Mouse (Mus musculus) urinary bladder, postnatal 25 days (tissue): ENCODE measurements around the gene Agpat4.
A peak's percentile ranks its signal among the peaks of the same experiment; 100 is the strongest.

Experiments used
- DNase-seq: peaks from one replicate; pipeline ENCODE4 v3.0.0; 2022; ENCODE audit warnings: low spot score

Gene Agpat4

DNA sequence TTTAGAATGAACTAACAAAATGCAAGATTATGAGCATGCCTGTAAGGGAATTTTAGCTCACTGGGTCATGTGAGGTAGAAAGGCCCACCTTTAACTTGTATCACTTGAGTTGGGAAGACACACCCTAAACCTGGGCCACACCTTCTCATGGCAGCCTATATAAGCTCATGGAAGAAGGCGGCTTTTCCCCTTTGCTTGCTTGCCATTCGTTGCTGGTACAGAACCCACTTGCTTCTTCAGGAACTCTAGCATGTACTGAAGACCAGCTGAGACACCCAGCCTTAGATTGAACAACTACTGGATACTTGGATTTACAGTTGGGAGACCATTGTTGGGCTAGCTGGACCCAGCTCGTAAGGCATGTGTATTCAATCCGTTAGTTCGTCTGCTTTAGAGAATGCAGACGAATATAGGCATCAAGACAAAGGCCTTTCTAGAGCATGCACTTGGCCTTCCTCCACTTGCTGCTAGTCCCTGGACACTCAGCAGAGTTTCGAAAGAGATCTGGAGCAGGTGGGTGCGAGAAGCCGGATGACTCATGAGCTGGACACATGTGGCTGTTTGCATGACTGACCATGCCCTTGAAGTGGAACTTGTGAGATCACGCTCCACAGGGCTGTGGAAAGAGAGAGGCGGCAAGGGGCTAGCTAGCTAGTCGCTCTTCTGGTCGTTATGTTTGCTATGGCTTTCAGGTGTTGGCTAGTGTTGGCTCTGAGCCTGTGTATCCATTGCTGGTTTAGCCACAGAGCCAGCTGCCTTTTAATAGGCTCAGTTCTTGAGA is 42.7 kb downstream of the Agpat4 start:
- DNase-seq, result no peak

- DNase-seq, result no peak
Measured at GRCm38 (mm10) chr17:12161877-12162276, 43.4 kb downstream of the Agpat4 start.

GRCm38 (mm10) chr17:12162824-12163223 is 44.3 kb downstream of the Agpat4 start:
- DNase-seq, result no peak

DNA sequence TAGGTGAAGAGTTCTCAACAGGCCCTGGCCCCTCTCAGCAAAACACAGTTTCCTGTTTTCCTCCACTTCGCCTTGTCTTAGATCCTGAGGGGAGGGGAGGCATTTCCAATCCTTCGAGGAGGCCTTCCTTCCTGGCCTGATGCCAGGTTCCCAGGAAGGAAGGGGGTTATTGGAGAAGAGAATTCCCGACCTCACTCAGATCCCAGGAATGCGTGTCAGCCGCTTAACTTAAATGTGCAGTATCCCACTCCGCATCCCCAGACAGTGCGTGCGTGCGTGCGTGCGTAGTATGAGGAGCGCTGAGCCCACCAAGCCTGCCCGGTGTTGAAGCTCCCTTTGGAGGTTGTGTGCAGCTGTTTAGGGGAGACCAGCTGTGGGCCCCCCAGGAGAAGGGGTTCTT is 44.9 kb downstream of the Agpat4 start:
- no peak for DNase-seq

DNA sequence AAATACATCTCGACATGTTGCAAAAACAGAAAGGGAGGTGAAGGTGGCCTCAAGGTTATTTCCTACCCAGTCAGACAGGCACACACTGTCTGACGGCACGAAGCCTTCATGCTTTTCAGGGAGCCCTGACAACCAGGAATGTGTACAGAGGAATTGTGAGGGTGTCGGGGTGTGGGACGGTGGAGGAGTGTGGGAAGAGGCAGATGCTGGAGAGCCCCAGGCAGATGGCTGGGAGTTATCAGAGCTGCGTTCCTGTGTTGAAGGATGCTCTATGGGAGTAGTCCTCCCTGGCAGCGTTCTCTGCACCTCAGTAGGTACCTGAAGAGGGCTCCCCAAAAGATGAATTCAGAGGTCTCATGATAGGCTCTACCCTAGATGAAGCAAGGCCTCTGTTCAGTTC is 45.4 kb downstream of the Agpat4 start:
- DNase-seq, result no peak

GRCm38 (mm10) chr17:12164507-12164906 is 46.0 kb downstream of the Agpat4 start:
- no peak for DNase-seq

DNA sequence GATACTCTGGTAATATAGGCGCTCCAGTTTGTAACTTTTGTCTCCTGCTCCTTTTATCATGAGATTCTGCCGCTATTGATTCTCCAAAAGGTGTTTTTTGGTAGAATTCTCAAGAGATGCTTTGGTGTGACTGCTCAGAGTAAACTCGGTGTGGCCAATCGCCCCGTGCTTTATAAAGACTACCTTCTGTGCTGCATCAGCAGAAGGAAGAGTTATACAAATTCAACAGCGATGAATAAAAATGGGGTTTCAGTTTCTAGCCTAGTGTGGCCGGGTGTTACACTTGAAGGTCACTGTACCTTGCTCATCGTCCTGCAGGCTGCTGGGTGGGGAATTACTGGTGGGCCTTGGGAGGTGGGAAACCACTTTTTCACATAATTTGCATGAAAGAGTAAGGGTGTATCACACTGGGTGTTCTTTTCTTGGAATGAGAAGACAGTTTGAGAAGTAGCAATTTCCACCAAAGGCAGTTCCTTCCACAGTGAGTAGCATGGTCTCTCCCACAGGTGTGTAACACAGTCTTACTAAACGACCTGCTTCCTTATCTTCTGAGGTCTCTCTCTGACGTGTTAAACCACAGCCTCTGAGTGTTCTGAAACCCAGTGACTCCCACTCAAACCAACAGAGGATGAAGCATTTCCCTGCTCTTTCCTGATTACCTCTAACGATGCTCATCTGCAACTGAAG is 46.6 kb downstream of the Agpat4 start:
- DNase-seq, result no peak

DNA sequence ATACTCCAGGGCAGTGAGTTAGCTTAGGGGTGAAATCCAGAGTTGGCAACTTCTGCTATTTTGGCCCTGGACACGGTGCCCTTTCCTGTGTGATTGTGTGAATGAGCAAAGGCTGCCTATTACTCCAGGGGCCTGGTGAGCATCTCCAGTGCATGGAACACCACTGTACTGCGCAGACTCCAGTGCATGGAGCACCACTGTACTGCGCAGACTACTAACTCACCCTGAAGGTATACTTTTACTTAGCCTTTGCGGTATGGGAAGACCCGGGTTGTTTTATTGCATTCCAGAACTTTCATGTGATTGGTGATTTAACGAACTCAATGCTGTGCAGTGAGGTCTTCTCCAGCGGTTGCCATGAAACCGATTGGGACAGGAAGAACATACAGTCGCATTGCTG is 47.2 kb downstream of the Agpat4 start:
- no peak for DNase-seq

DNA sequence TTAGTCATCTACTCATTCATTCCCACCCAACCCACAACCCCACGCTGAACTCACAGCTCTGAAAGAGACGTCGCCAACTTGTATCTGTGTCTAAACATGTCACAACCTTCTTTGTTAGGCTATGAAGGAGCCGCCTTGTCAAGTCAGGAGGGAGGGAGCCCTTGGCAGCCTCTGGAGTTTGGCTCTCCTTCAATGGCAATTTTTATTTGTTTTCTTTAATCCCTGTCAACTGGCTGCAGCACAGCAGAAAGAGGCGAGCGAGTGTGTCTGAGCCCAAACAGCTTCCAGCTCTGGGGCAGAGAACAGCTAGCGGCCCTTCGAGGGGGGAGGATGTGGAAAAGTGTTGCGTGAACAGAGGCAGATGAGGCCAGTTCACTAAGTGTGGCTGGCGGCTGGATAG is 50.0 kb downstream of the Agpat4 start:
- DNase-seq, result peak; percentile 50

DNA sequence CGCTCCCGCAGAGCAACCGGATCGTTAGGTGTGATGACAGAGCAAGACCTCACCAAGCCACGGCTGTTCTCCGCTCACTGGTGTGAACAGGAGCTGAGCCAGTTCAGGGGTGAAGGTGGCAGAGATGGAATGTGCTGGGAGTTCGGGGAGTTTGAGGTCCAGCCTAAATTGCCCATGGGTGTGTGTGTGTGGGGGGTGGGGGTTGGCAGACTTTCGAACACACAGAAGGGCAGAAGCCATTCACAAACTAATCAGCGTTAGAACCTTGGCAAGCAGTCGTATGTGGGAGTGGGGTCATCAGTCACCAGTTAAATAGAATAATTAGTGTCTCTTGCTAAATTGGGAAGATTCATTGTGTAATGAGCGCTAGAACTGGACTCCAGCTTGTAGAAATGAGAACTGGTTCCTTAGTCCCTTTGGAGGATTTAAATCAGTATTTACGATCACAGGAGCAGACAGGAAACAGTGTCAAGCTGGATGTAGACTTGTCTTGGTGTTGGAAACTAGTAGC is 50.9 kb downstream of the Agpat4 start:
- no peak for DNase-seq

DNA sequence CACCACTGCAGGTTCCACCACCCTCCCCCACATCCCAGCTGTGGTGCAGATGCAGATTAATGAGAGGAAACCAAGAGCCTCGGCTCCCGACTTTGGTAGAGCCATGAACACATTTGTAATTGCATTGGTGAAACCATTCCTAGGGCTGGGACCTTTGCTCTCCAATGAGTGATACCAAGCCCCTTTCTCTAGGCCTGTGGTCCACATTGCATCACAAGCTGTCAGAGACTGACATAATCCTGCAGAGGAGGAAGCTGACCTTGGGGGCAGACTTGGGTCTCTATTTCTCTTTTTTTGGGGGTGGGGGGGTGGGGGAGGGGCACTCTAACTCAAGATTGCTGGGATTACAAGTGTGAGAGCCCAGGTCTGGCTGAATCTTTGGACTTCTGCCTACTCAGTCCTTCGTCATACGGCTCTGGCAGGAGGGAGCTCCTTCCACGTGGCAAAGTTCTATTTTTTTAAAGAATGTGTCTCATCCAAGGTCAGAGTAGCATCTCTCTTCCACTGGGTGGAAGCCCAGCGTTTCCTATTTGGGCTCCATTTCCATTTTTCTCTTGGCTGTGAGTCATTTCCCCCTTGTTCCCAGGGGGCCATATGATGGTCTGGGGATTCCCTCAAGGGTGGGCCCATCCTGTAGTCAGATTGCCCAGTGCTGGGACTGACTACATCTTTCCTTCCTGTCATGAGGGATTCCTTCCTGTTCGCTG is 52.4 kb downstream of the Agpat4 start:
- DNase-seq, result no peak

DNA sequence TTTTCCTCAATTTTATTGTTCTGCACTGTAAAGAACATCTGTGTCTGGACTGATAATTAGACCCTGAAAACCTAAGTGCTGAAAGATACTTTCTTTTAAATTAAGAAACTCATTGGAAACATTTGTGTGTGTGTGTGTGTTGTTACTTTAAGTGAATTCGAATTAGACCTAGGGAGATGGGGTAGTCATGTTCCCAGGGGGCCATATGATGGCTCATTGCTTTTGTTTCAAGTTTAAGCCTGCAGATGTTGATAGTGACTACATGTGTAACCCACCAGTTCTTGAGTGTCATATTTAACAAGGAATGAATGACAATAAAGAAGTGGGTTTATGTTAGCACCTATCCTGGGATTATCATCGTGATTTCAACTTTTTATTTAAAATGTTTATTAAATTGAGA is 53.2 kb downstream of the Agpat4 start:
- no peak for DNase-seq

GRCm38 (mm10) chr17:12174221-12174620 is 55.7 kb downstream of the Agpat4 start:
- DNase-seq, result no peak

DNA sequence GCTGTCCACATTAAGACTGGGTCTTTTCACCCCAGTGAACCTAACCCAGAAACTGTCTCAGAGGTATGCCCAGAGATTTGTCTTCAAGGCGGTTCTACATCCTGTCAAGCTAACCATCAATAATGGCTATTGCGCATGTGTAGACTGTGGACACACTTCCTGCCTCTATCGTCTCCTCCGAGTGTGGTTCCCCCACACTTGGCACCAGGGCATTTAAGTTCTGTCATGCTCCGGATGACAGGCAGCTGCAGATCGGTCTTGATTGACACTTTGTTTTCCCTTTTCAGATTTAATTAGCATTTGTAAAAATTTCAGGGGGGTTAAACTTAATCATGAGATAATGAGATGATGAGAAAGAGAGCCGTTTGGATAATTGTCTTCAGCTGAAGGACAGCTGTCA is 56.4 kb downstream of the Agpat4 start:
- DNase-seq, result no peak

- DNase-seq, result no peak
Measured at GRCm38 (mm10) chr17:12175626-12176025, 57.1 kb downstream of the Agpat4 start.

- DNase-seq, result no peak
Measured at GRCm38 (mm10) chr17:12179339-12179738, 60.8 kb downstream of the Agpat4 start.

- DNase-seq, result no peak
Measured at GRCm38 (mm10) chr17:12179766-12180165, 61.3 kb downstream of the Agpat4 start.

DNA sequence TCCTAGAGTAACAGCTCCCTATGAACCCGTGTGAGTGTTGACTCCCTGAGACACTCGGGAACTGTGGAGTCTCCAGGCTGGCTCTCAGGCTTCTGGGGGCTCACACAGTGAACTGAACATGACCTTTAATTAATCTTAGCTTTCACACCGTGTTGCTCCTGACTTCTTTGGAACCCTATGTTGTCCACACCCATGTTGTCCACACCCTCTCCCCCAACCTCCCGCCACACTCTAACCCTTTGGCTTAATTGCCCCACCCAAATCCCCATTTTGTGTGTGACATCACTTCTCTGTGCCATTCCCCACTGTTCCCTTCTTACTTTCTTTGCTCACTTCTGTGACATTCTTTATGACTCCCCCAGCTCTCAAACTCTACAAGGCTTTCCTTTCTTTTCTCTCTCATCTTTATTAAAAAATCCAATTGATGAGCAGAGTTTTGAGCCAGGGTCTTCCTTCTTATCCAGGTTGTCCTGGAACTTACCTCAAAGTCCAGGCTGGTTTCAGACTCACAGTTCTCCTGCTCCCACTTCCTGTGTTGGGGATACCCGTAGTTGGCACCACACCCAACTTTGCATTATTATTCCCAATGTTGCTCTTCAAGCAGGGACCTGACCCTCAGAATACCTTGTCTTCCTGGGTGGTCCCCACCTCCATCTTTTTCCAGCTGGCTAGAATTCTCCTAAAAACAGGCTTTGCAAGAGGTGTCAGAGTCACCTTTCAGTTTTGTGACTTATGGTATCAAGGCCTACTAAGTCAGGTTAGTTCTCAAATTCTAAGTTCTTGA is 64.4 kb downstream of the Agpat4 start:
- no peak for DNase-seq

DNA sequence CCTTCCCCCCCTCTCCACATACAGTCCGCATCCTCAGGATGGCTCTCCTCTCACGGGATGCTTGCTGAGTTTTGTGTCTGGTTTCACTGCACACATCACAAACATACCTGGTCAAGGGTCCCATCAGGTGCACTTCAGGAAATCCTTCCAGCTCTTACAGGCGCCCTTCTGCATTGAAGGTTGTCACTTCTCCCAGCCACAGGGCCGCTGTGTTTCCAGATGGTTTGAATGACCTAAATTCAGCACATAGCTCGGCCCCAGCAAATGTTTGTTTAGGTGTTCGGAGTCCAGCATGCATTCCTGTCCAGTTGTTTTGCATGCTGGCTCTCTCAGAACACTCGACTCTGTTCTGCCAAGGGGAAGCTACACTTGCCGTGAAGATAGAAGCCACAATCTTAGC is 65.8 kb downstream of the Agpat4 start:
- DNase-seq, result no peak

DNA sequence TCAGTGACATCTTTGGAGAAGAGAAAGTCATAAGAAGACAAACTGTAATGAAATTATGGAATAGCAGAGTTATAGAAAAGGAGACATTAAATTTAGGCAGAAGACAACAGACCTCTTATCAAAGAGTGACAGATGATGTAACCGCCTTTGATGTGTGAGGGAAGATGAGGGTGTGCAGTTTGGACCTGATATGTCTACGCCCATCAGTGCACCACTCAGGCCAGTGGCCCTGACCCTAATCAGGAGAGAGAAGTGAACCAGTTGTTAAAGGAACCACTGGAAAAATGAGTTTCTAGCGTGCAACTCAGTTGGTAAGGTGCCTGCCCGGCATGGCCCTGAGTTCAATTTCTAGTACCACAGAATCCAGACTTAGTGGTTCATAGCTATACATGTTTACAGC is 67.4 kb downstream of the Agpat4 start:
- no peak for DNase-seq

DNA sequence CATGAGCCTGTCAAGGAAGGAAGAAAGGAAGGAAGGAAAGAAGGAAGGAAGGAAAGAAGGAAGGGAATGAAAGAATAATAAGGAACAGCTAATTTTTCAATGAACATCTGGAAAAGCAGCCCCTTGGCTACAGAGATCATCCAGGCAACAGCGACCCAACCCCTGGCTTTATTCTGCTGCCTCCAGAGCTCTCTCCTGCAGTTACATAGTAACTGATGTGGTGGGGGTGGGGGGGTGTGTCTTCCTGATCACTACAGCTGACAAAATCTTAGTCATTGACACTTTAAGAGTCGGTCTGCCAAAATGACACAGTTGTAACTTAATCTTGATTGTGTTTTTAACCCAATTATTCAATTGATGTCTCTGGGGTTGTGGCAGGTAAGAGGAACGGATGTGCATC is 67.8 kb downstream of the Agpat4 start:
- no peak for DNase-seq

- DNase-seq, result peak; percentile 28
Measured at GRCm38 (mm10) chr17:12187782-12188181, 69.3 kb downstream of the Agpat4 start.
